Mouse (Mus musculus) CD4-positive, CD25-positive, alpha-beta regulatory T cell, adult 4 months (primary cell): Measurements from ENCODE around the gene Myh2. TPM values are rescaled to one million over a fixed set of nuclear protein-coding genes. Genes with fewer than 3 reads are reported as not detected.

ENCODE experiments used
- ATAC-seq: one replicate; pipeline ENCODE4 v1.8.0; 2017
- polyA plus RNA-seq, 2 experiments: library from polyadenylated mRNA; unstranded; fragments of 100-300 nt; shearing (Covaris generic); gene quantifications; one replicate each; pipeline ENCODE4 v1.2.1; 2017

The Myh2 gene
- not detected for polyA plus RNA-seq

GRCm38 (mm10) chr11:67170727-67171126 is at the start of gene Myh2:
Myh2 (plus strand) TSS chr11:67171027.
- ATAC-seq = no peak

- no peak for ATAC-seq
Observed at GRCm38 (mm10) chr11:67124943-67125342, 45.9 kb upstream of the Myh2 start.

DNA sequence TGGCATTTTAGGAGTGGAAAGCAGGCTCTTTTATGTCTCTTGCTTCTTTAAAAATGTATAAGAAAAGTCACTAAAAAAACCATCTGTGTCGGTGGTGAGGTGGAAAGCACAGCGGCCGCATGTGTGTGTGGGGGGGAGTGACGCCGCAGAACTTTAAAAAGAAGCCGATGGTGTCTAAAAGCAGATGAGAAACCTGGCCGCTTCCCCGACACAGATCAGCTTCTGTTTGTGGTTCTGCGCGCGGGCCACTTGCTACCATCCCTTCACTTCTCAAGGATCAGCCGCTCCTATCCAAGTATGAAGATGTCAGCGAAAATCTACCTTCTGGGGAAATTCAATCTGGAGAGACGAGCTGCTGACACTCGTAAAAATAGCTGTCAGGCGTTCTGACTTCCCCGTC is 45.5 kb upstream of the Myh2 start:
- no peak for ATAC-seq

- ATAC-seq = no peak
Observed at GRCm38 (mm10) chr11:67133526-67133925, 37.3 kb upstream of the Myh2 start.

DNA sequence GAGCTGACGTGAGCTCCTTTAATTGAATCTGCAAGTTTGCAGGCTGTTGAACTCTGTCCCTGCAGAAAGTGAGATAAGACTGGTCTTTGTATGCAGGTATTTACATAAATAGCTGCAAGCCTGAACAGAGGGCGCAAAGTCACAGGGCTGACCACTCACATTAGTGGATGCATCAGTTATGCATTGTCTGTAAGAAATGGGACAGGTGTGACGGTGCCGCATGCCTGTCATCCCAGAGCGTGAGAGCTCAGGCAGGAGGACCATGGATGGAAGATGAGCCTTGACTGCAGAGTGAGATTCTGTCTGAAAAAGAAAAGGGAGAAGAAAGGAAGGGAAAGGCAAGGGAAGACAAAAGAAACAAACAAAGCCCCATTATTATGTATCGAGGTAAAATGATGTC is 36.2 kb upstream of the Myh2 start:
- no peak for ATAC-seq

DNA sequence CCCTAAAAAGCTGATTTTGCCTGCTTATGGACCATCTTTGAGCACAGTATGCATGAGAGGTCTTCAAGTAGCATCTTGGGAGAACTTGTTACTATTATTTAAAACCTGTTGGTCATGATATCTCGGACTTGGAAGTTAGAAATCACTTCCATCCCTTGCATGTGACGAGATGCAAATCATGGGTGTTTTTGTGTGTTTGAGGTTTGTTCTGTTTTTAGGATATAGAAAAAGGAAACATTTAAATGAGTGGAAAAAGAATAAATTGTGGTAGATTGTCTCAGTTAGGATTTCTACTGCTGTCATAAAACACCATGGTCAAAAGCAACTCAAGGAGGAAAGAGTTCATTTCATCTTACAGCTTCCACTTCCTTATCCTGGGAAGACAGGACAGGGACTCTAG is 35.3 kb upstream of the Myh2 start:
- no peak for ATAC-seq

DNA sequence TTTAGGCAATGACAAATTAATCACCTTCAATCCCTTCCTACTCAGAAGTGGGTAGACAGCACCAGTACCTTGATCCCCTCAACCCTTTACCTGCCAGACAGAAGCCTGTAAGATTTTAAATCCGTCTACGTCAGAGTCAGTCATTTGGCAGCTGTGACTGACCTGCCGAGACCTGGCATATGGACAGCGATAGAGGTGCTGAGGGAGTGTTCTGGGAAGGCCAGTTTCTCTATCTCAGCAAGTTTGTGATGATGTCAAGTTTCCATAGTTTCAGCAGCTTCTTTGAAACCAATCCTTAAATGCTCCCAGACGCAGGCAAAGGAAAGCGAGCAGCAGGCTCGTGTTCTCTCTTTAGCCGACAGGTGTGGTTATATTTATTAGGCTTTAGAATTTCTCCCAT is 31.3 kb upstream of the Myh2 start:
- ATAC-seq = no peak

DNA sequence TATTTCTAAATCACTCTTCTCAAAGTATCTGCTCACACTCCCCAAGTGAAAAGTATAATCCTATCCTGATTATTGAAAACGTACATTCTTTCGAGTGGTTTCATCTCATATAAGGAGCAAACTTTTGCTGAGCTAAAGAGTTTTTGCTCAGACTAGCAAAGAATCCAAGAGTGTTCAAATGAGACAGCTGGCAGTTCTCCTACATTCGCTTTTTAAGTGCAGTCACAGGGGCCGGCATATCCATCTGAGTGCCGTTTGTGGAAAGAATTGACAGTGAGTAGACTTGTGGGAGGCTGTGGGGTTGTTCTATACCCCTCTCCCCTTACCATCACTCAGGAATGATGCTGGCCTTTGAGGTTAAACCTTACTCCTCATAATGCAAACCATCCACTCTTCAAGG is 30.7 kb upstream of the Myh2 start:
- no peak for ATAC-seq

- ATAC-seq = no peak
Observed at GRCm38 (mm10) chr11:67141031-67141430, 29.8 kb upstream of the Myh2 start.

DNA sequence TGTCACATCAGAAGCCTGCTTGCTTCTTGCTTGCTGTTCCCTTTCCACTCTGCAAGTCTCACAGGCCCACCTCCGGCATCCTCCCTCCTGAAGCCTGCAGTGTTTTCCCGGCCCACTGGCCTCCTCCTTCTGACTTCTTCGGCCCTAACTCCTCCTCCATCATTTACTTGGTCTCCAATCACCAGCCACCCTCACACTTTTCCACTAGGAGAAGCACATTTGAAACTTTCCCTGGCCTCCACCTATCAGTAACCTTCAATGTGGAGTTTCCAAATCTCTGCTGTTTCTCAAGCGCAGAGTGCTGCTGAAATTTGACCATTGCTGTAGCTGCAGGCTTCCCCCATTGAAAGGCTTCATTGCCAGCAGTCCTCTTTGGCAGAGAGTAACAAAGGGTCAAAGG is 28.8 kb upstream of the Myh2 start:
- ATAC-seq = no peak

- no peak for ATAC-seq
Observed at GRCm38 (mm10) chr11:67143065-67143464, 27.8 kb upstream of the Myh2 start.

DNA sequence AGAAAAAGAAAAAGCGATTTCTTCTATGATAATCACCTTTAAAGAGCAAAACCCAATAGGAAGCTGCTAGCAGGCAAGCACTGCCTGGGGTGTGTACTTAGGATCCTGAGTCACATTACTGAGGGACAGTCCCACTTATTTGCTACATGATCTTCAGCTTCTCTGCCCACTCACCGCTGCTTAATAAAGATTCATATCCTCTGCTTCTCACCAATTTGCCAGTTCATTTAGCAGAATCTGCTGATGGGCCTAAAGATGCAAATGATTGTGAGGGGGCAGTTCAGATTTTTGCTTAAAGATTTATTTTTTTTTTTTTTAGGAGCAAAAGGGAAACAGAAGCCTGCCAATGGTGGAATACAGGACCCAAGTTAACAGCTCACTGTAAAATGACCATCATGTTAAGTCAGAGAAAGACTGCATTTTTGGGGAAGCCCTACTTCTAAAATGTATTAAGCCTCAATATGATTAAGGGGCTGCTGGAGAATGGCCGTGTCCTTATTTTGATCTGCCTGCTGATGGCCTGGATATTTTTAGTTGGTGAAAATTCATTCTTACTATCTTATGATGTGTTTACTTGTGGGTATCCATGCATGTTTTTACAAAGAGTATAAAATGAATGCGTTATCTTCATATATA is 26.8 kb upstream of the Myh2 start:
- ATAC-seq = no peak

GRCm38 (mm10) chr11:67144559-67145265 is 26.1 kb upstream of the Myh2 start:
- no peak for ATAC-seq

- ATAC-seq = no peak
Observed at GRCm38 (mm10) chr11:67145482-67146408, 25.1 kb upstream of the Myh2 start.

GRCm38 (mm10) chr11:67146409-67147282 is 24.2 kb upstream of the Myh2 start:
- no peak for ATAC-seq

DNA sequence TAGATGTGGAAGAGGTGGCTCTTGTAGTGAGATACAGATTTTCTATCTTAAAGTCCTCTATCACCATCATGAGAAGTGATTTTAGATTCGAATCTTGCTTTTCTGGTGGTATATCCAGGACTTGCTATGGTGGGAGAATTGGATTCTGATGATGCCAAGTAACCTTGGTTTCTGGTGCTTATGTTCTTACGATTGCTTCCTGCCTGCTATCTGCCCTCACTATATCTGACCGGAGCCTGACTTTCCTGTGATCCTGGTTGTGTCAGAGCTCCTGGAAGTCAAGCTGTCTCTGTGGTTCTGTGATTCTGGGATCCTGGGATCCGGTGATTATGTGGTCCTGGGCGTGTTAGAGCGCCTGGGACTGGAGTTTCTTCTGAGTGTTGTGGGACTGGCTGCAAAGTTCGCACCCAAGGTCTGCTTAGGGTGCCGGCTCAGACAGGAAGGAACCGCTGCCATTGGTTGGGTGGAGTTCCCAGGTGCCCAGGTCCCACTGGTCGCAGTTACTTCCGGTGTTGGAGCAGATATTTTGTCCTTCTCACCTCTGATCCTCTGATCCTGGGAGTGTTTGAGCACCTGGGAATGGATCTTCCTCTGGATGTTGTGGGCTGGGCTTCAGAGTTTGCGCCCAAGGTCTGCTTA is 23.4 kb upstream of the Myh2 start:
- ATAC-seq = no peak

DNA sequence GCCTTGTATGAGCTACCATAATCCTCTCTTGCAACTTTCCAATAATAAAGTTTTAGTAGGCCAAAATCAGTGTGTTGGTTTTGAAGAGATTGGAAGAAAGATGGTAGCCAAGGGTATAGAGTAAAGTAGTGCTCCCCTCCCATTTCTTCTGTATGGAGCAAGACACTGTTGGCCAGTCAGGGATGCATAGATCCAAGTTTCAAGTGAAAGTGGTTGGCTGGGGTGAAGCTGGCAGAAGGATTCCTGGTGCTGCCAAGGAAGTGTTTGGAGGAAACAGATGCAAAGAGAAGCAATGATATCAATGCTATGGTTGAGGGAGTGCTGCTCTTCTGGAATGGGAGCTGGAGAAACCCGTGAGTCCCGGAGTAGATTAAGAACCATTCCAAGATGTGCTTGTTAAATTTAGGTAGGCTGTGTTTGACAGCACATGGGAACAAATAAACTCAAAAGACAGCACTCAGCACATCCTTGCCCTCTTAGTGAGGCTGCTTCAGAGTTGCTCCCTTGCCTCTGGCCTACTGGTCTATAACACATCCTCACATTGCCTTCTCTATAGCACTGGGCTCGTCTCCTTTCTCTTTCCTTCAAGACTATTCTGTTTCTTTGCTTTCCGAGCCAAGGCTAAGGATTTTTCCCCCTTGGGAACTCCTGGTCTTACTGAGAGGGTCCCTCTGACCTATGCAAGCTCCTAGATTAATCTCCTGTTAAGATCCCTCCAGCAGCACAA is 22.4 kb upstream of the Myh2 start:
- no peak for ATAC-seq

- ATAC-seq = no peak
Observed at GRCm38 (mm10) chr11:67150237-67150636, 20.6 kb upstream of the Myh2 start.

- ATAC-seq = no peak
Observed at GRCm38 (mm10) chr11:67151159-67151558, 19.7 kb upstream of the Myh2 start.

DNA sequence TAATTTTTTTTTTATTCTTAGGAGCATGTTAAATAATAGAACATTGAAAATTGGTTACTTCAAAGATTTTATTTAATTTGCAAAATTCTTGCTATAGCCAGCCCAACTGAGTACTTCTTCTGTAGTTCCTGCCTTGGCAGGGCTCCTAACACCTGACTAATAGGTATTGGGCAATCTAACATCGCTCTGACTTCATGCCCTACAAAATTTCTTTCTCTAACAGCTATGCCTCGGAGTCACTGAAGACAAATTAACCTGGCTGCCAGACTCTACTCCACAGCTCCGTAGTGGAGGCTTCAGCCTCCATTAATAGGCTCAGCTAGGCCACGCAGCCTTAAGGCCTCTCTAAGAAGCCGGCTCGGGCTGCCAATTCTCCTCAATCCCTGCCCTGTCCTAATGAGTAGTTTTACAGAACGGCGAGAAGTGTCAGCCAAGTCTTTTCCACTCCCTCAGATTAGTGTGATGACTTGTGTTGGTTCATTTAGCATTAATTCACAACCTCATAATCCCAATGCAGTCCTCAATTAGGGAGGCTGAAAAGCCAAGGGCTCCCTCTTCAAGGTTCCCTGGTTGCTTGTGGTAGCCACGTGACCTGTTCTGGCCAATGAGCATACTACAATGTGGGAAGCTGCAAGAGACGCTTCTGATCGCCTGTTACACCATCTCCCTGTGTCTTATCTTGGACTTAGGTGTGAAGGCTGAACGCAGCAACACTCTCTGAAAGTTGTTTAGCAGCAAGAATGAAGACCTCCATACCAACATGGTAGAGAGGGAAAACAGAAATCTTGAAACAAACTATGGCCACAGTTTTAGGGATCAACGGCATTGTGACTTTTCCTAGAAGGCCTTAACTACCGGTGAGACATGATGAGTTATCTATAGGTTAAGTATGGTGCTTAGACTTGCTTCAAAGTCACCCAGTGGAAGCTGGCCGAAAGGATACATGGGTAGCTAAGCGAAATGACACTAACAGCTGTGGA is 18.9 kb upstream of the Myh2 start:
- ATAC-seq = no peak
